Mouse (Mus musculus) ES-E14 (cell line): ENCODE data around the gene Gm28308.

ENCODE experiments used
- CHD2 ChIP-seq: IDR thresholded peaks from 2 replicates; pipeline ENCODE4 v1.6.1; 2014; ENCODE audit warnings: mild to moderate bottlenecking, low read depth, low read length, inconsistent platforms
- HCFC1 ChIP-seq: IDR thresholded peaks from 2 replicates; pipeline ENCODE4 v1.6.1; 2012; ENCODE audit warnings: low read length, inconsistent platforms, borderline replicate concordance; ENCODE audit not compliant: insufficient read depth
- ZC3H11A ChIP-seq: IDR thresholded peaks from 2 replicates; pipeline ENCODE4 v1.6.1; 2012; ENCODE audit warnings: low read depth, mild to moderate bottlenecking, inconsistent platforms, low read length, borderline replicate concordance
- ZNF384 ChIP-seq: IDR thresholded peaks from 2 replicates; pipeline ENCODE4 v1.6.1; 2012; ENCODE audit warnings: low read depth, low read length, inconsistent platforms

GRCm38 (mm10) chr6:52197271-52197670, 15.9 kb downstream of the Gm28308 start:
- no peak for TF ChIP-seq HCFC1
- no peak for TF ChIP-seq ZC3H11A
- TF ChIP-seq ZNF384: no peak
- TF ChIP-seq CHD2: no peak
